Mouse (Mus musculus) spleen, adult 2 months (tissue): ENCODE data around the gene Nt5c1b. TPM values are rescaled to one million over a fixed set of nuclear protein-coding genes. Genes with fewer than 3 reads are reported as not detected.

Source experiments
- DNase-seq, 2 experiments: peaks; one replicate each; pipeline versions ENCODE4 v3.0.0 to v3.0.0-alpha.2; 2012 to 2021; ENCODE audit warnings: low spot score in 2 of 2, low read depth in 1 of 2
- H3K27ac ChIP-seq: fragments of 200-500 bp; 2 replicates; pipeline ENCODE4 v1.5.1; 2012; ENCODE audit warnings: low read length, inconsistent platforms; ENCODE audit not compliant: insufficient read depth
- H3K27me3 ChIP-seq: fragments of 200-500 bp; 2 replicates; pipeline ENCODE4 v1.6.1; 2012; ENCODE audit warnings: mild to moderate bottlenecking, moderate library complexity, low read length, inconsistent platforms; ENCODE audit not compliant: control insufficient read depth, insufficient read depth
- H3K36me3 ChIP-seq: fragments of 200-500 bp; 2 replicates; pipeline ENCODE4 v1.6.1; 2012; ENCODE audit warnings: mild to moderate bottlenecking, low read length, inconsistent platforms; ENCODE audit not compliant: control insufficient read depth, insufficient read depth
- H3K4me1 ChIP-seq: fragments of 200-500 bp; 2 replicates; pipeline ENCODE4 v1.6.1; 2011; ENCODE audit warnings: inconsistent platforms; ENCODE audit not compliant: control insufficient read depth, insufficient read depth, insufficient read length
- H3K4me3 ChIP-seq: fragments of 200-500 bp; 2 replicates; pipeline ENCODE4 v1.5.1; 2011; ENCODE audit warnings: mild to moderate bottlenecking, inconsistent platforms; ENCODE audit not compliant: insufficient read depth, insufficient read length; ENCODE audit errors: extremely low read depth
- CTCF ChIP-seq: fragments of 200-500 bp; IDR thresholded peaks from 2 replicates; pipeline ENCODE4 v1.5.1; 2011; ENCODE audit warnings: mild to moderate bottlenecking, inconsistent platforms; ENCODE audit not compliant: insufficient read depth, insufficient read length, insufficient replicate concordance; ENCODE audit errors: extremely low read depth
- POLR2A ChIP-seq: fragments of 200-500 bp; IDR thresholded peaks from 2 replicates; pipeline ENCODE4 v1.6.1; 2011; ENCODE audit warnings: low read depth, low read length, inconsistent platforms
- WGBS: fragments of 180-500 bp; shearing (Covaris S2); methylation state at CpG from one replicate; pipeline ENCODE4 v1.1.7; 2018; 5-methylcytosine and 5-hydroxymethylcytosine counted together
- polyA plus RNA-seq: library from polyadenylated mRNA; depleted of rRNA; stranded (reverse); fragments of >200 nt; gene quantifications from 2 replicates; pipeline ENCODE4 v1.2.3, GENCODE M21; 2012

Gene Nt5c1b
- polyA plus RNA-seq, 1 experiment: not detected

GRCm38 (mm10) chr12:10400788-10401187, 31.0 kb downstream of the Nt5c1b start:
- no peak for DNase-seq
- no peaks in the 10 kb centered on the region for H3K36me3 ChIP-seq
- no peaks in the 10 kb centered on the region for H3K4me1 ChIP-seq
- 86% methylated on average over 1 of the region's 1 CpGs for WGBS
- no peak for TF ChIP-seq POLR2A
- no peak for TF ChIP-seq CTCF
- H3K27me3 ChIP-seq: no peaks in the 10 kb centered on the region
- no peak overlapping the region for H3K27ac ChIP-seq
- no peak overlapping the region for H3K4me3 ChIP-seq

DNA sequence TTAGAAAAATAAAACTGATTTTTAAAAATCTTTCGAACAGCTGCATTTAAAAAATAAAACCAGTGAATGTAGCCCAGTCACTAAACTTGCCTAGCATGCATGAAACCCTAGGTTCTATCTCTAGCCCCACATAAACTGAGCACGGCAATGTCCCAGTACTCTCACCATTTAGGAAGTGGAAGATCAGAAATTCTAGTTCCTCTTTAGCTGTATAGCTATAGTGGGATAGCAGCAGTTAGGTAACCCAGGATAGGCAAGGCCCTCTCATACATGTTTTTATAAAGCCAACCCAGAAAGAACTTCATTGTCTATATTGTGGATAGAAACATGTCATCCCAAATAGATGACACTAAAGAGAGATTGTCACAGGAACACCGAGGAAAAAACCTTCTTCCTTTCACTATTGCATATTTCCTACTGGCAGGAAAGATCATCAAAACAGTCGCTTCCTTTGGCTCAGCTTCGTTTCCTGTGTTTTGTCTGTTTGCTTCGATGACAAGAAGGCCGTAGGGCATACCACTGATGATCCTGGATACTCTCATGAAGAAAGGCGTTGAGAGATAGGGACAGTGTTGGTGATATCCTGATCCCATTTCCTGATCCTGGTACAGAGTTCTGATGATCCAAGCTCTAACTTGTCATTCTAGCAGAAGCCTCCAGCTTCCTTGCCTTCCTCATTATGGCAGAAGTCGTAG, 32.8 kb downstream of the Nt5c1b start:
- Histone ChIP-seq H3K4me3 (no peak overlapping the region), H3K27ac (no peak overlapping the region), H3K4me1 (no peaks in the 10 kb centered on the region), H3K36me3 (no peaks in the 10 kb centered on the region), H3K27me3 (no peaks in the 10 kb centered on the region)
- TF ChIP-seq CTCF (no peak), POLR2A (no peak)
- DNase-seq: no peak
- 55% methylated on average over 9 of the region's 9 CpGs for WGBS

DNA sequence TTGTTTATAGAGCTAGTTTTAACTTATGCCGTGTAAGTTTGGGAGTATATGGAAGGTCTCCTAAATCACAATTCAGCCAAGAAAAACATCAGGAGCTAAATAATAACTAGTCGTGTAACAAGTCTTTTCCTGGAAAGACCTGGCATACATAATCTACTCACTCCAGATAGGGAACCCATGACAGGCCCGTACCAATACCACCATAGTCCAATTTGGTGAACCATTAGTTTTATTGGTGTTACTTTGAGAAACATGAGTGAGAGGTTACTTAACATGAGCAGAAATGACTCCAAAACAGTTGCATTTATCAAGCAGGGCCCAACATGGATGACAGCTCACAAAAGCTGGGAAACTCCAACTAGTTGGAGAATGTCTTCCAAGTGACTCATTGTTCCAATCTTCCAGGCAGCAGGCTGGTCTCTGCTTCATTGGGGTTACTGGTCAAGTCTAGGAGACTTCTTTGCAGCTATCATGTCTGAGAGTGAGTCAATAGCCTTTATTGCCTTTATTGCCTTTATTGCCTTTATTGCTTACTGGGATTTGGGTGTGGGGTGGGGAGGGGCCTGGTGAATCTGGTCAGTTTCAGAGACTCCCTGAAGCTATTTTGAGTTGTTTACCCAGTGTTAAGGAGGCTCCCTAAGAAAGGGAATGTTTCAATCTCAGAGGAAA, 40.9 kb downstream of the Nt5c1b start:
- Histone ChIP-seq H3K27me3 (no peaks in the 10 kb centered on the region), H3K27ac (no peak overlapping the region), H3K4me3 (no peak overlapping the region), H3K4me1 (no peaks in the 10 kb centered on the region), H3K36me3 (no peaks in the 10 kb centered on the region)
- 88% methylated on average over 3 of the region's 3 CpGs for WGBS
- DNase-seq: no peak
- no peak for TF ChIP-seq POLR2A

DNA sequence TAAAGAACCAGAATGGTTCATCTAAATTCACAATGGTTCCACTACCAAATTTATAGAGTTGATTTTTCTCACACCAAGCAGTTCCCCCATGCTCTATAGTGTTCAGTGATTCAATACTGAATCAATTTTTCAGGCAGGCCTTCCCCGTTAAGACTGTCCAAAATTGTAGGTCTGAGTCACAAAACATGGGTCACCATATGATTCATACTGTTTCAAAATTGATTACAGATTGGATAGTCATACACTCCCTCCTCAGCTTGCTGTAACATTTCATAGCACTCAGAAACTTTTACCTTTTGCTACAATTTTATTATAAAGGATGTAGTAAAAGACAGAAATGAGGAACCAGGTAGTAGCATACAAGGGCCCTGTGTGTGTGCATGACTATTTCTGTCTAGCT, 41.7 kb downstream of the Nt5c1b start:
- H3K36me3 ChIP-seq: no peaks in the 10 kb centered on the region
- H3K27ac ChIP-seq: no peak overlapping the region
- no peak for DNase-seq
- TF ChIP-seq CTCF (no peak), POLR2A (no peak)
- WGBS: 90% methylated on average over 1 of the region's 1 CpGs
- no peak overlapping the region for H3K4me3 ChIP-seq
- H3K27me3 ChIP-seq: no peaks in the 10 kb centered on the region
- no peaks in the 10 kb centered on the region for H3K4me1 ChIP-seq

DNA sequence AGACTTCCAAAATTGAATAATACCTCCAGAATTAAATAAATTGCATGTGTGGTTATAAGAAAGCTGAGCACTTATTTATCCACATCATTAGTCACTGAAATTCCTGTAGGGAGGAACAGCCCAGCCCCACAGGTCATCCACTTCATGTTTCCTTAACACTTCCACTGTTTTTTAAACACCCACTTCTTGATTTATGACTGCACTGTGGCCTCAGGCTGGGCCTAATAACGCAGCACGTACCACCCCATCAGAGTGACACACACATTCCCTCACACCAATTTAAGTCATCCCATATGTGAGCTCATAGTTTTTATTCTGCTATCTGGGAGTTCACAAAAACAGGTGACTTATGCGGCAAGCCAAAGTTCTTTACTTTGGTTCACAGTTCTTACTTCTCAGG, 52.6 kb downstream of the Nt5c1b start:
- Histone ChIP-seq H3K4me3 (no peak overlapping the region), H3K4me1 (no peaks in the 10 kb centered on the region), H3K27me3 (no peaks in the 10 kb centered on the region), H3K27ac (no peak overlapping the region), H3K36me3 (no peaks in the 10 kb centered on the region)
- DNase-seq: no peak
- TF ChIP-seq CTCF (no peak), POLR2A (no peak)
- WGBS: 58% methylated on average over 3 of the region's 3 CpGs

GRCm38 (mm10) chr12:10425982-10426863, 56.5 kb downstream of the Nt5c1b start:
- WGBS: 79% methylated on average over 9 of the region's 9 CpGs
- no peak overlapping the region for H3K27ac ChIP-seq
- H3K36me3 ChIP-seq: no peaks in the 10 kb centered on the region
- H3K27me3 ChIP-seq: no peaks in the 10 kb centered on the region
- H3K4me3 ChIP-seq: no peak overlapping the region
- DNase-seq: no peak
- H3K4me1 ChIP-seq: no peaks in the 10 kb centered on the region
- TF ChIP-seq POLR2A (no peak), CTCF (no peak)
